Mouse (Mus musculus) lung, embryonic 14.5 days (tissue): Measurements from ENCODE around the gene Ssbp2. TPM values are rescaled to one million over a fixed set of nuclear protein-coding genes. Genes with fewer than 3 reads are reported as not detected.
A peak's percentile ranks its signal among the peaks of the same experiment; 100 is the strongest.

Experiments
- ATAC-seq: fragments of 200-750 bp; cut with Nextera tagmentation; 2 replicates; pipeline ENCODE4 v1.8.0; 2017; ENCODE audit warnings: mild to moderate bottlenecking, moderate TSS enrichment, moderate library complexity; ENCODE audit not compliant: insufficient read depth
- DNase-seq: peaks from one replicate; pipeline ENCODE4 v3.0.0-alpha.2; 2015
- H3K27ac ChIP-seq: fragments of 300-500 bp; sonication (generic); 2 replicates; pipeline ENCODE4 v1.5.1; 2014; ENCODE audit warnings: low read depth, mild to moderate bottlenecking, moderate library complexity
- H3K27me3 ChIP-seq: fragments of 300-500 bp; sonication (generic); 2 replicates; pipeline ENCODE4 v1.6.1; 2014; ENCODE audit warnings: low read length, control low read depth; ENCODE audit not compliant: insufficient read depth
- H3K36me3 ChIP-seq: fragments of 300-500 bp; sonication (generic); 2 replicates; pipeline ENCODE4 v1.6.1; 2014; ENCODE audit warnings: control low read depth; ENCODE audit not compliant: insufficient read depth
- H3K4me1 ChIP-seq: fragments of 300-500 bp; sonication (generic); 2 replicates; pipeline ENCODE4 v1.6.1; 2014; ENCODE audit warnings: antibody characterized with exemption, control low read depth; ENCODE audit not compliant: insufficient read depth
- H3K4me2 ChIP-seq: fragments of 300-500 bp; sonication (generic); 2 replicates; pipeline ENCODE4 v1.6.1; 2014; ENCODE audit warnings: mild to moderate bottlenecking
- H3K4me3 ChIP-seq: fragments of 300-500 bp; sonication (generic); 2 replicates; pipeline ENCODE4 v1.5.1; 2014; ENCODE audit warnings: low read depth, low read length
- H3K9ac ChIP-seq: fragments of 300-500 bp; sonication (generic); 2 replicates; pipeline ENCODE4 v1.6.1; 2014
- H3K9me3 ChIP-seq: fragments of 300-500 bp; sonication (generic); 2 replicates; pipeline ENCODE4 v1.6.1; 2016; ENCODE audit warnings: low read depth, low read length, control low read depth
- CTCF ChIP-seq: IDR thresholded peaks from 2 replicates; pipeline ENCODE4 v1.5.1; 2016; ENCODE audit warnings: antibody characterized with exemption, low read depth
- WGBS: fragments of 180-500 bp; shearing (Covaris S2); extraction: QIAGEN DNeasy Blood & Tissue Kit; methylation state at CpG from one replicate; pipeline ENCODE4 v1.1.7; 2014; 5-methylcytosine and 5-hydroxymethylcytosine counted together
- polyA plus RNA-seq: library from polyadenylated mRNA; unstranded; fragments of >200 nt; fragmentation: Nextera tagmentation; extraction: Ambion mirVana; gene quantifications from 2 replicates; pipeline ENCODE4 v1.2.1, GENCODE M21; 2014

Ssbp2 gene
- polyA plus RNA-seq, 1 experiment from 2014 or later: 95.0 TPM

- peak overlapping the region; percentile 74; the same call in 1 of the 2 replicates for H3K27ac ChIP-seq
- H3K27me3 ChIP-seq: no peaks in the 10 kb centered on the region
- no peak overlapping the region for H3K4me2 ChIP-seq
- peak; percentile 62 for DNase-seq
- H3K4me1 ChIP-seq: no peaks in the 10 kb centered on the region
- TF ChIP-seq CTCF: no peak
- H3K9me3 ChIP-seq: no peaks in the 10 kb centered on the region
- H3K4me3 ChIP-seq: no peak overlapping the region
- H3K36me3 ChIP-seq: peaks cover 8% of the 10 kb centered on the region; the same call in 1 of the 2 replicates
- H3K9ac ChIP-seq: no peak overlapping the region
- ATAC-seq: peak; percentile 38; the same call in 1 of the 2 replicates
- WGBS: 25% methylated on average over 7 of the region's 7 CpGs
Measured at GRCm38 (mm10) chr13:91693615-91694014, 233.5 kb downstream of the Ssbp2 start.

- H3K36me3 ChIP-seq: peaks cover 3% of the 10 kb centered on the region; the same call in 1 of the 2 replicates
- H3K4me3 ChIP-seq: no peak overlapping the region
- WGBS: 69% methylated on average over 2 of the region's 2 CpGs
- DNase-seq (no peak), ATAC-seq (no peak)
- no peak overlapping the region for H3K9ac ChIP-seq
- H3K27ac ChIP-seq: peak overlapping the region; percentile 18; the same call in 1 of the 2 replicates
- no peaks in the 10 kb centered on the region for H3K9me3 ChIP-seq
- H3K4me1 ChIP-seq: no peaks in the 10 kb centered on the region
- no peaks in the 10 kb centered on the region for H3K27me3 ChIP-seq
- TF ChIP-seq CTCF: no peak
- no peak overlapping the region for H3K4me2 ChIP-seq
Measured at GRCm38 (mm10) chr13:91695406-91695805, 235.3 kb downstream of the Ssbp2 start.

- no peak overlapping the region for H3K4me3 ChIP-seq
- ATAC-seq (peak; percentile 53; the same call in 1 of the 2 replicates), DNase-seq (peak; percentile 35)
- no peaks in the 10 kb centered on the region for H3K9me3 ChIP-seq
- no peak for TF ChIP-seq CTCF
- no peak overlapping the region for H3K4me2 ChIP-seq
- no peaks in the 10 kb centered on the region for H3K4me1 ChIP-seq
- 43% methylated on average over 2 of the region's 2 CpGs for WGBS
- H3K36me3 ChIP-seq: peaks cover 7% of the 10 kb centered on the region; the same call in 1 of the 2 replicates
- no peak overlapping the region for H3K9ac ChIP-seq
- peak overlapping the region; percentile 50; the same call in 1 of the 2 replicates for H3K27ac ChIP-seq
- H3K27me3 ChIP-seq: no peaks in the 10 kb centered on the region
Measured at GRCm38 (mm10) chr13:91696109-91696645, 236.1 kb downstream of the Ssbp2 start.

- no peaks in the 10 kb centered on the region for H3K27me3 ChIP-seq
- H3K4me1 ChIP-seq: no peaks in the 10 kb centered on the region
- DNase-seq: peak; percentile 83
Measured at GRCm38 (mm10) chr13:91697011-91697410, 236.9 kb downstream of the Ssbp2 start.

GRCm38 (mm10) chr13:91702337-91702736, 242.3 kb downstream of the Ssbp2 start:
- DNase-seq (peak; percentile 18), ATAC-seq (peak; percentile 66)
- 53% methylated on average over 6 of the region's 6 CpGs for WGBS

More at GRCm38 (mm10) chr13:91697011-91697410, 236.9 kb downstream of the Ssbp2 start:
- Histone ChIP-seq H3K4me3 (no peak overlapping the region), H3K4me2 (no peak overlapping the region), H3K27ac (no peak overlapping the region), H3K9ac (no peak overlapping the region), H3K9me3 (no peaks in the 10 kb centered on the region), H3K36me3 (peaks cover 14% of the 10 kb centered on the region; the same call in 1 of the 2 replicates)
- peak; percentile 68 for TF ChIP-seq CTCF
- 29% methylated on average over 3 of the region's 3 CpGs for WGBS
- ATAC-seq: no peak

GRCm38 (mm10) chr13:91719487-91719886, 259.4 kb downstream of the Ssbp2 start:
- Histone ChIP-seq H3K9ac (no peak overlapping the region), H3K4me2 (no peak overlapping the region), H3K27ac (no peak overlapping the region), H3K4me1 (no peaks in the 10 kb centered on the region), H3K27me3 (no peaks in the 10 kb centered on the region), H3K9me3 (no peaks in the 10 kb centered on the region), H3K36me3 (no peaks in the 10 kb centered on the region), H3K4me3 (no peak overlapping the region)
- DNase-seq (no peak), ATAC-seq (no peak)
- no peak for TF ChIP-seq CTCF
- WGBS: 83% methylated on average over 6 of the region's 6 CpGs

More at GRCm38 (mm10) chr13:91702337-91702736, 242.3 kb downstream of the Ssbp2 start:
- Histone ChIP-seq H3K36me3 (peaks cover 14% of the 10 kb centered on the region; the same call in 1 of the 2 replicates), H3K4me3 (no peak overlapping the region), H3K27me3 (no peaks in the 10 kb centered on the region), H3K4me1 (no peaks in the 10 kb centered on the region), H3K9me3 (no peaks in the 10 kb centered on the region), H3K9ac (no peak overlapping the region), H3K27ac (no peak overlapping the region), H3K4me2 (no peak overlapping the region)
- no peak for TF ChIP-seq CTCF

GRCm38 (mm10) chr13:91723108-91723735, 263.1 kb downstream of the Ssbp2 start:
- no peak overlapping the region for H3K27ac ChIP-seq
- peak; percentile 49 for TF ChIP-seq CTCF
- H3K4me3 ChIP-seq: no peak overlapping the region
- H3K9ac ChIP-seq: no peak overlapping the region
- H3K4me1 ChIP-seq: no peaks in the 10 kb centered on the region
- no peaks in the 10 kb centered on the region for H3K36me3 ChIP-seq
- ATAC-seq (peak; percentile 38; the same call in 1 of the 2 replicates), DNase-seq (no peak)
- no peaks in the 10 kb centered on the region for H3K9me3 ChIP-seq
- no peaks in the 10 kb centered on the region for H3K27me3 ChIP-seq
- 61% methylated on average over 8 of the region's 8 CpGs for WGBS
- H3K4me2 ChIP-seq: no peak overlapping the region
